Mouse (Mus musculus): Measurements from ENCODE around the gene Ugt1a10. TPM values are rescaled to one million over a fixed set of nuclear protein-coding genes. Genes with fewer than 3 reads are reported as not detected.
"Not testable (repeated sequence)": the region's sequence is repeated elsewhere in the genome, so short reads cannot be mapped to it uniquely, and the experiment has no call there.

The Ugt1a10 gene
- polyA plus RNA-seq, 1 experiment from 2014 or later = 0.14 TPM

GRCm38 (mm10) chr1:88125827-88126360 is 70.7 kb downstream of the Ugt1a10 start:
- ATAC-seq (ENCODE audit: low read depth); H3K27ac ChIP-seq (ENCODE audit: low read length): not testable (repeated sequence)
- 65% methylated on average over 4 of the region's 4 CpGs for WGBS (ENCODE audit: insufficient replicate concordance)

GRCm38 (mm10) chr1:88129091-88129490 is 73.9 kb downstream of the Ugt1a10 start:
- 60% methylated on average over 2 of the region's 2 CpGs for WGBS (ENCODE audit: insufficient replicate concordance)
- H3K9ac ChIP-seq (ENCODE audit: low read depth, low read length); ATAC-seq (ENCODE audit: low read depth): not testable (repeated sequence)

More at GRCm38 (mm10) chr1:88125827-88126360, 70.7 kb downstream of the Ugt1a10 start:
- not testable (repeated sequence) for H3K27me3 ChIP-seq (ENCODE audit: control insufficient read depth, insufficient read depth, low read depth, low read length); H3K4me1 ChIP-seq (ENCODE audit: control insufficient read depth, low read depth, low read length); H3K4me2 ChIP-seq (ENCODE audit: low read depth, low read length); H3K9ac ChIP-seq (ENCODE audit: low read depth, low read length); H3K36me3 ChIP-seq (ENCODE audit: control insufficient read depth, insufficient read depth); H3K9me3 ChIP-seq (replicated peaks; ENCODE audit: control insufficient read depth, low read length); H3K4me3 ChIP-seq (ENCODE audit: low read depth, low read length)

GRCm38 (mm10) chr1:88130223-88130622 is 75.0 kb downstream of the Ugt1a10 start:
- WGBS (ENCODE audit: insufficient replicate concordance) = 45% methylated on average over 1 of the region's 1 CpGs
- H3K4me2 ChIP-seq (ENCODE audit: low read depth, low read length); H3K27ac ChIP-seq (ENCODE audit: low read length); H3K36me3 ChIP-seq (ENCODE audit: control insufficient read depth, insufficient read depth); H3K27me3 ChIP-seq (ENCODE audit: control insufficient read depth, insufficient read depth, low read depth, low read length); H3K9me3 ChIP-seq (replicated peaks; ENCODE audit: control insufficient read depth, low read length); H3K9ac ChIP-seq (ENCODE audit: low read depth, low read length); H3K4me3 ChIP-seq (ENCODE audit: low read depth, low read length); ATAC-seq (ENCODE audit: low read depth); H3K4me1 ChIP-seq (ENCODE audit: control insufficient read depth, low read depth, low read length): not testable (repeated sequence)

More at GRCm38 (mm10) chr1:88129091-88129490, 73.9 kb downstream of the Ugt1a10 start:
- H3K4me1 ChIP-seq (ENCODE audit: control insufficient read depth, low read depth, low read length); H3K36me3 ChIP-seq (ENCODE audit: control insufficient read depth, insufficient read depth); H3K27ac ChIP-seq (ENCODE audit: low read length); H3K4me2 ChIP-seq (ENCODE audit: low read depth, low read length); H3K9me3 ChIP-seq (replicated peaks; ENCODE audit: control insufficient read depth, low read length); H3K27me3 ChIP-seq (ENCODE audit: control insufficient read depth, insufficient read depth, low read depth, low read length); H3K4me3 ChIP-seq (ENCODE audit: low read depth, low read length): not testable (repeated sequence)

GRCm38 (mm10) chr1:88133908-88134456 is 78.8 kb downstream of the Ugt1a10 start:
- H3K4me3 ChIP-seq (ENCODE audit: low read depth, low read length) = no peak overlapping the region
- no peak overlapping the region for H3K4me2 ChIP-seq (ENCODE audit: low read depth, low read length)
- no peak overlapping the region for H3K27ac ChIP-seq (ENCODE audit: low read length)
- no peaks in the 10 kb centered on the region for H3K36me3 ChIP-seq (ENCODE audit: control insufficient read depth, insufficient read depth)
- WGBS (ENCODE audit: insufficient replicate concordance) = 26% methylated on average over 3 of the region's 3 CpGs
- no peak for ATAC-seq (ENCODE audit: low read depth)
- H3K27me3 ChIP-seq (ENCODE audit: control insufficient read depth, insufficient read depth, low read depth, low read length) = no peaks in the 10 kb centered on the region
- no peaks in the 10 kb centered on the region for H3K9me3 ChIP-seq (replicated peaks; ENCODE audit: control insufficient read depth, low read length)
- no peak overlapping the region for H3K9ac ChIP-seq (ENCODE audit: low read depth, low read length)
- peaks cover 6% of the 10 kb centered on the region for H3K4me1 ChIP-seq (ENCODE audit: control insufficient read depth, low read depth, low read length)

- H3K27me3 ChIP-seq (ENCODE audit: control insufficient read depth, insufficient read depth, low read depth, low read length); H3K4me3 ChIP-seq (ENCODE audit: low read depth, low read length); ATAC-seq (ENCODE audit: low read depth); H3K4me2 ChIP-seq (ENCODE audit: low read depth, low read length); H3K36me3 ChIP-seq (ENCODE audit: control insufficient read depth, insufficient read depth); H3K9me3 ChIP-seq (replicated peaks; ENCODE audit: control insufficient read depth, low read length); H3K4me1 ChIP-seq (ENCODE audit: control insufficient read depth, low read depth, low read length); H3K9ac ChIP-seq (ENCODE audit: low read depth, low read length); H3K27ac ChIP-seq (ENCODE audit: low read length): not testable (repeated sequence)
- WGBS (ENCODE audit: insufficient replicate concordance) = 14% methylated on average over 5 of the region's 5 CpGs
Measured at GRCm38 (mm10) chr1:88134457-88135011, 79.3 kb downstream of the Ugt1a10 start, which contains the start of gene Ugt1a6a. Ugt1a6a (plus strand) TSS chr1:88134809.

GRCm38 (mm10) chr1:88135229-88135904 is 80.2 kb downstream of the Ugt1a10 start:
- WGBS (ENCODE audit: insufficient replicate concordance) = 63% methylated on average over 5 of the region's 6 CpGs
- H3K4me3 ChIP-seq (ENCODE audit: low read depth, low read length); H3K4me2 ChIP-seq (ENCODE audit: low read depth, low read length); H3K27ac ChIP-seq (ENCODE audit: low read length); H3K36me3 ChIP-seq (ENCODE audit: control insufficient read depth, insufficient read depth); ATAC-seq (ENCODE audit: low read depth); H3K9ac ChIP-seq (ENCODE audit: low read depth, low read length); H3K4me1 ChIP-seq (ENCODE audit: control insufficient read depth, low read depth, low read length); H3K9me3 ChIP-seq (replicated peaks; ENCODE audit: control insufficient read depth, low read length); H3K27me3 ChIP-seq (ENCODE audit: control insufficient read depth, insufficient read depth, low read depth, low read length): not testable (repeated sequence)

- H3K36me3 ChIP-seq (ENCODE audit: control insufficient read depth, insufficient read depth) = no peaks in the 10 kb centered on the region
- WGBS (ENCODE audit: insufficient replicate concordance) = 51% methylated on average over 2 of the region's 2 CpGs
- H3K27me3 ChIP-seq (ENCODE audit: control insufficient read depth, insufficient read depth, low read depth, low read length) = no peaks in the 10 kb centered on the region
- no peak overlapping the region for H3K27ac ChIP-seq (ENCODE audit: low read length)
- peaks cover 6% of the 10 kb centered on the region for H3K4me1 ChIP-seq (ENCODE audit: control insufficient read depth, low read depth, low read length)
- H3K9me3 ChIP-seq (replicated peaks; ENCODE audit: control insufficient read depth, low read length) = no peaks in the 10 kb centered on the region
- H3K9ac ChIP-seq (ENCODE audit: low read depth, low read length) = no peak overlapping the region
- H3K4me3 ChIP-seq (ENCODE audit: low read depth, low read length) = no peak overlapping the region
- ATAC-seq (ENCODE audit: low read depth) = no peak
- H3K4me2 ChIP-seq (ENCODE audit: low read depth, low read length) = no peak overlapping the region
Measured at GRCm38 (mm10) chr1:88136646-88137045, 81.5 kb downstream of the Ugt1a10 start.

GRCm38 (mm10) chr1:88137264-88137663 is 82.1 kb downstream of the Ugt1a10 start:
- whole genome bisulfite sequencing (ENCODE audit: insufficient replicate concordance) = 65% methylated on average over 3 of the region's 3 CpGs
- peaks cover 6% of the 10 kb centered on the region for H3K4me1 ChIP-seq (ENCODE audit: control insufficient read depth, low read depth, low read length)
- no peak overlapping the region for H3K4me2 ChIP-seq (ENCODE audit: low read depth, low read length)
- no peak overlapping the region for H3K4me3 ChIP-seq (ENCODE audit: low read depth, low read length)
- H3K27ac ChIP-seq (ENCODE audit: low read length) = no peak overlapping the region
- no peaks in the 10 kb centered on the region for H3K27me3 ChIP-seq (ENCODE audit: control insufficient read depth, insufficient read depth, low read depth, low read length)
- no peak for ATAC-seq (ENCODE audit: low read depth)
- H3K9ac ChIP-seq (ENCODE audit: low read depth, low read length) = no peak overlapping the region
- no peaks in the 10 kb centered on the region for H3K9me3 ChIP-seq (replicated peaks; ENCODE audit: control insufficient read depth, low read length)
- H3K36me3 ChIP-seq (ENCODE audit: control insufficient read depth, insufficient read depth) = no peaks in the 10 kb centered on the region

GRCm38 (mm10) chr1:88138145-88138544 is 83.0 kb downstream of the Ugt1a10 start:
- H3K4me2 ChIP-seq (ENCODE audit: low read depth, low read length) = no peak overlapping the region
- no peaks in the 10 kb centered on the region for H3K9me3 ChIP-seq (replicated peaks; ENCODE audit: control insufficient read depth, low read length)
- no peak overlapping the region for H3K4me3 ChIP-seq (ENCODE audit: low read depth, low read length)
- H3K4me1 ChIP-seq (ENCODE audit: control insufficient read depth, low read depth, low read length) = peaks cover 6% of the 10 kb centered on the region
- ATAC-seq (ENCODE audit: low read depth) = no peak
- no peak overlapping the region for H3K9ac ChIP-seq (ENCODE audit: low read depth, low read length)
- no peaks in the 10 kb centered on the region for H3K27me3 ChIP-seq (ENCODE audit: control insufficient read depth, insufficient read depth, low read depth, low read length)
- H3K36me3 ChIP-seq (ENCODE audit: control insufficient read depth, insufficient read depth) = no peaks in the 10 kb centered on the region
- no peak overlapping the region for H3K27ac ChIP-seq (ENCODE audit: low read length)
- 71% methylated on average over 1 of the region's 1 CpGs for WGBS (ENCODE audit: insufficient replicate concordance)

All from liver, embryonic 16.5 days (tissue).